Comparison of ENCODE assay signal across 29 mouse cellular contexts in genomic region chr14:74774046-74774619, GRCm38 (mm10). TPM values are rescaled to one million over a fixed set of nuclear protein-coding genes. Genes with fewer than 3 reads are reported as not detected.
A peak's percentile ranks its signal among the peaks of the same experiment; 100 is the strongest.
DNase-seq lines count a peak whose midpoint lies in the region; ATAC-seq lines count a peak whose summit lies in the region.
"Had no signal": no experiment of that assay in that cellular context is flagged by ENCODE, and none has a peak within 500 bp of the region (broad histone marks: within the 10 kb centered on the region; RNA-seq: fewer than 3 reads in every experiment).

No protein-coding gene starts in this region.

- peaks cover 18% of the 10 kb centered on the region for H3K36me3 ChIP-seq in midbrain, embryonic 13.5 days
- H3K36me3 ChIP-seq in midbrain, embryonic 10.5 days = peaks cover 17% of the 10 kb centered on the region
- peaks cover 26% of the 10 kb centered on the region for H3K36me3 ChIP-seq in embryonic facial prominence, embryonic 10.5 days (replicated peaks)

- no peaks in the 10 kb centered on the region for H3K9me3 ChIP-seq in midbrain, embryonic 13.5 days
- no peaks in the 10 kb centered on the region for H3K9me3 ChIP-seq in midbrain, embryonic 10.5 days (replicated peaks)
- H3K9me3 ChIP-seq in embryonic facial prominence, embryonic 10.5 days = no peaks in the 10 kb centered on the region
- H3K9me3 ChIP-seq: embryonic facial prominence, embryonic 15.5 days; forebrain, embryonic 12.5 days; hindbrain, embryonic 10.5 days; kidney, embryonic 15.5 days; neural tube, embryonic 15.5 days had no signal

- H3K4me1 ChIP-seq in midbrain, embryonic 13.5 days (replicated peaks) = peaks cover 12% of the 10 kb centered on the region
- H3K4me1 ChIP-seq in midbrain, embryonic 10.5 days = no peaks in the 10 kb centered on the region
- H3K4me1 ChIP-seq in embryonic facial prominence, embryonic 10.5 days = no peaks in the 10 kb centered on the region
- H3K4me1 ChIP-seq: embryonic facial prominence, embryonic 15.5 days; heart, embryonic 13.5 days; hindbrain, embryonic 10.5 days; kidney, embryonic 15.5 days; neural tube, embryonic 15.5 days had no signal

- DNase-seq in frontal cortex, postnatal 14 days (ENCODE audit: low spot score in 2 of 2) = no peak
- no peak for DNase-seq in midbrain, embryonic 10.5 days (ENCODE audit: low spot score)
- DNase-seq in embryonic facial prominence, embryonic 10.5 days (ENCODE audit: low spot score) = no peak
- no peak for DNase-seq in spleen, postnatal 10 days (ENCODE audit: low spot score in 2 of 2)
- DNase-seq: adrenal gland, postnatal 10 days; cerebellum, adult 18-20 months; cerebellum, postnatal 10 days; gastrocnemius, adult 2 months; gastrocnemius, postnatal 36 days; heart, adult 2 months; heart, postnatal 10 days; kidney, adult 18-20 months; kidney, postnatal 25 days; liver; lung, adult 2 months; lung, postnatal 10 days; right cerebral cortex, adult 18-20 months had no signal

- no peak overlapping the region for H3K9ac ChIP-seq in midbrain, embryonic 13.5 days (replicated peaks)
- H3K9ac ChIP-seq: embryonic facial prominence, embryonic 15.5 days; forebrain, embryonic 12.5 days; heart, embryonic 13.5 days; kidney, embryonic 15.5 days; liver, embryonic 14.5 days; neural tube, embryonic 15.5 days had no signal

- H3K27ac ChIP-seq in midbrain, embryonic 13.5 days = peak overlapping the region; percentile 67; the same call in 1 of the 2 replicates
- H3K27ac ChIP-seq in midbrain, embryonic 10.5 days (replicated peaks) = no peak overlapping the region
- H3K27ac ChIP-seq in embryonic facial prominence, embryonic 10.5 days (replicated peaks) = no peak overlapping the region
- H3K27ac ChIP-seq: embryonic facial prominence, embryonic 15.5 days; forebrain, embryonic 12.5 days; gastrocnemius, adult 2 months; heart, adult 2 months; heart, embryonic 13.5 days; hindbrain, embryonic 10.5 days; kidney, embryonic 15.5 days; liver, embryonic 14.5 days; neural tube, embryonic 15.5 days had no signal

- H3K4me3 ChIP-seq in midbrain, embryonic 13.5 days (replicated peaks) = no peak overlapping the region
- H3K4me3 ChIP-seq in midbrain, embryonic 10.5 days = no peak overlapping the region
- no peak overlapping the region for H3K4me3 ChIP-seq in embryonic facial prominence, embryonic 10.5 days
- H3K4me3 ChIP-seq: embryonic facial prominence, embryonic 15.5 days; forebrain, embryonic 12.5 days; gastrocnemius, adult 2 months; heart, adult 2 months; heart, embryonic 13.5 days; hindbrain, embryonic 10.5 days; kidney, embryonic 15.5 days; neural tube, embryonic 15.5 days had no signal

- no peak overlapping the region for H3K4me2 ChIP-seq in midbrain, embryonic 13.5 days (replicated peaks)
- H3K4me2 ChIP-seq: embryonic facial prominence, embryonic 15.5 days; forebrain, embryonic 12.5 days; heart, embryonic 13.5 days; kidney, embryonic 15.5 days; neural tube, embryonic 15.5 days had no signal

- peak; percentile 47; the same call in 1 of the 2 replicates for ATAC-seq in frontal cortex, adult (ENCODE audit: low TSS enrichment)
- ATAC-seq in midbrain, embryonic 13.5 days = no peak
- ATAC-seq in common myeloid progenitor, adult 5-6 weeks (replicated peaks; ENCODE audit: low read depth, poor library complexity, severe bottlenecking) = peak; percentile 58; the same call in 1 of the 2 replicates
- ATAC-seq in monocyte, adult 5-6 weeks (replicated peaks; ENCODE audit: insufficient number of reproducible peaks, low FRiP score, low TSS enrichment, poor library complexity, severe bottlenecking) = peak; percentile 53; the same call in 1 of the 2 replicates
- ATAC-seq: Patski had no signal

- no peaks in the 10 kb centered on the region for H3K27me3 ChIP-seq in midbrain, embryonic 13.5 days
- no peaks in the 10 kb centered on the region for H3K27me3 ChIP-seq in midbrain, embryonic 10.5 days (ENCODE audit: low read depth, poor library complexity, severe bottlenecking)
- H3K27me3 ChIP-seq in embryonic facial prominence, embryonic 10.5 days (replicated peaks; ENCODE audit: low read depth, poor library complexity, severe bottlenecking) = no peaks in the 10 kb centered on the region
- H3K27me3 ChIP-seq: embryonic facial prominence, embryonic 15.5 days; forebrain, embryonic 12.5 days; heart, embryonic 13.5 days; kidney, embryonic 15.5 days; neural tube, embryonic 15.5 days; Patski had no signal

- WGBS in midbrain, embryonic 13.5 days = 57% methylated on average over 10 of the region's 10 CpGs
- WGBS in midbrain, embryonic 10.5 days = 89% methylated on average over 10 of the region's 10 CpGs
- 86% methylated on average over 10 of the region's 10 CpGs for WGBS in embryonic facial prominence, embryonic 10.5 days

RNA-seq across cellular contexts. Expression of gene Esd, which starts 42.0 kb away (rescaled TPM):
- 250 and 253 TPM in 2 replicates for polyA plus RNA-seq in midbrain, embryonic 13.5 days (2015; fragmentation: Nextera tagmentation; extraction: Ambion mirVana)
- polyA plus RNA-seq in midbrain, embryonic 10.5 days (2016; fragmentation: Nextera tagmentation; extraction: Ambion mirVana) = 350 and 355 TPM in 2 replicates
- total RNA-seq in common myeloid progenitor, adult 5-6 weeks (2017) = 186 and 208 TPM in 2 replicates
- 193 to 214 TPM (median 207 TPM) in 3 replicates for total RNA-seq in monocyte, adult 5-6 weeks (2017)
- polyA plus RNA-seq in embryonic facial prominence, embryonic 10.5 days (2016; fragmentation: Nextera tagmentation; extraction: Ambion mirVana) = 307 and 316 TPM in 2 replicates
